Mouse (Mus musculus) megakaryocyte, embryonic 14.5 days (primary cell): Measurements from ENCODE around the gene Tmprss7.

Source experiments
- FLI1 ChIP-seq: IDR thresholded peaks from 2 replicates; pipeline ENCODE4 v1.6.1; 2012; ENCODE audit warnings: low read length, inconsistent platforms, mixed read lengths
- GATA1 ChIP-seq: IDR thresholded peaks from 3 replicates; pipeline ENCODE4 v1.6.1; 2012; ENCODE audit warnings: mixed read lengths, low read length, inconsistent platforms, borderline replicate concordance

- TF ChIP-seq GATA1 (no peak), FLI1 (no peak)
These were observed 33.9 kb downstream of the Tmprss7 start for GRCm38 (mm10) chr16:45659596-45659995.
